Mouse (Mus musculus) MEL (cell line): Measurements from ENCODE around the gene Ifnar1. TPM values are rescaled to one million over a fixed set of nuclear protein-coding genes. Genes with fewer than 3 reads are reported as not detected.
A peak's percentile ranks its signal among the peaks of the same experiment; 100 is the strongest.

Experiments
- DNase-seq: peaks from one replicate; pipeline ENCODE4 v3.0.0; 2011; ENCODE audit warnings: low read depth, low spot score
- H3K27ac ChIP-seq: 2 replicates; pipeline ENCODE4 v1.5.1; 2012; ENCODE audit warnings: low read depth, mild to moderate bottlenecking, control low read depth, low read length, moderate library complexity; ENCODE audit not compliant: control insufficient read depth
- H3K27me3 ChIP-seq, 2 experiments: fragments of 150-350 bp in 1 of 2; sonication (generic) in 1 of 2; 2 replicates each; pipeline ENCODE4 v1.6.1; 2012; ENCODE audit warnings: low read length in 2 of 2, mild to moderate bottlenecking in 2 of 2, improper control_type of control experiment in 1 of 2, moderate library complexity in 1 of 2; ENCODE audit not compliant: insufficient read depth in 2 of 2, control insufficient read depth in 1 of 2
- H3K36me3 ChIP-seq, 2 experiments: 2 replicates each; pipeline ENCODE4 v1.6.1; 2012 to 2014; ENCODE audit warnings: low read length in 2 of 2, improper control_type of control experiment in 1 of 2, inconsistent platforms in 1 of 2, mild to moderate bottlenecking in 1 of 2; ENCODE audit not compliant: insufficient read depth in 2 of 2, control insufficient read depth in 1 of 2
- H3K4me1 ChIP-seq, 2 experiments: fragments of 150-350 bp in 1 of 2; sonication (generic) in 1 of 2; 2 replicates each; pipeline ENCODE4 v1.6.1; 2012; ENCODE audit warnings: low read length in 2 of 2, improper control_type of control experiment in 1 of 2, mild to moderate bottlenecking in 1 of 2; ENCODE audit not compliant: insufficient read depth in 2 of 2, control insufficient read depth in 1 of 2
- H3K4me3 ChIP-seq, 2 experiments: fragments of 150-350 bp in 1 of 2; sonication (generic) in 1 of 2; 2 replicates each; pipeline ENCODE4 v1.5.1; 2012; ENCODE audit warnings: low read depth in 2 of 2, low read length in 2 of 2, mild to moderate bottlenecking in 2 of 2, moderate library complexity in 2 of 2, control low read depth in 1 of 2, improper control_type of control experiment in 1 of 2; ENCODE audit not compliant: control insufficient read depth in 1 of 2, insufficient read depth in 1 of 2
- H3K79me2 ChIP-seq: 2 replicates; pipeline ENCODE4 v1.6.1; 2012; ENCODE audit warnings: mild to moderate bottlenecking, low read length, moderate library complexity; ENCODE audit not compliant: control insufficient read depth, poor library complexity, insufficient read depth
- H3K9ac ChIP-seq: 2 replicates; pipeline ENCODE4 v1.6.1; 2012; ENCODE audit warnings: low read depth, mild to moderate bottlenecking, control low read depth, low read length, moderate library complexity; ENCODE audit not compliant: control insufficient read depth, poor library complexity, severe bottlenecking
- H3K9me3 ChIP-seq: fragments of 150-350 bp; sonication (generic); replicated peaks from 2 replicates; pipeline ENCODE4 v1.6.1; 2012; ENCODE audit warnings: mild to moderate bottlenecking, low read length, improper control_type of control experiment, moderate library complexity; ENCODE audit not compliant: insufficient read depth
- BHLHE40 ChIP-seq: IDR thresholded peaks from 2 replicates; pipeline ENCODE4 v1.6.1; 2012; ENCODE audit warnings: low read depth, mild to moderate bottlenecking, inconsistent platforms, low read length, improper control_type of control experiment, borderline replicate concordance
- CHD1 ChIP-seq: IDR thresholded peaks from 2 replicates; pipeline ENCODE4 v1.6.1; 2012; ENCODE audit warnings: low read depth, mild to moderate bottlenecking, inconsistent platforms, low read length, improper control_type of control experiment
- CHD2 ChIP-seq: IDR thresholded peaks from 2 replicates; pipeline ENCODE4 v1.6.1; 2011; ENCODE audit warnings: low read length, improper control_type of control experiment
- E2F4 ChIP-seq: IDR thresholded peaks from 2 replicates; pipeline ENCODE4 v1.6.1; 2011; ENCODE audit warnings: low read depth, low read length, improper control_type of control experiment, borderline replicate concordance
- ELF1 ChIP-seq: IDR thresholded peaks from 2 replicates; pipeline ENCODE4 v1.6.1; 2014; ENCODE audit warnings: low read depth, mild to moderate bottlenecking, inconsistent platforms, low read length, improper control_type of control experiment, moderate library complexity
- EP300 ChIP-seq, 2 experiments: IDR thresholded peaks; 2 replicates each; pipeline ENCODE4 v1.6.1; 2011; ENCODE audit warnings: improper control_type of control experiment in 2 of 2, low read length in 2 of 2, low read depth in 1 of 2, mild to moderate bottlenecking in 1 of 2
- JUND ChIP-seq: IDR thresholded peaks from 2 replicates; pipeline ENCODE4 v1.6.1; 2011; ENCODE audit warnings: low read depth, mild to moderate bottlenecking, improper control_type of control experiment, low read length
- KAT2A ChIP-seq: conservative IDR thresholded peaks from 2 replicates; pipeline ENCODE4 v1.6.1; 2012; ENCODE audit warnings: low read depth, low read length, improper control_type of control experiment, inconsistent platforms
- MAX ChIP-seq: IDR thresholded peaks from 2 replicates; pipeline ENCODE4 v1.6.1; 2011; ENCODE audit warnings: low read length, improper control_type of control experiment
- MEF2A ChIP-seq: IDR thresholded peaks from 2 replicates; pipeline ENCODE4 v1.6.1; 2014; ENCODE audit warnings: low read depth, mild to moderate bottlenecking, inconsistent platforms, low read length, improper control_type of control experiment; ENCODE audit not compliant: poor library complexity, insufficient replicate concordance, severe bottlenecking; ENCODE audit errors: extremely low read depth
- MXI1 ChIP-seq: IDR thresholded peaks from 2 replicates; pipeline ENCODE4 v1.6.1; 2011; ENCODE audit warnings: mild to moderate bottlenecking, low read depth, low read length, improper control_type of control experiment
- MYB ChIP-seq: IDR thresholded peaks from 2 replicates; pipeline ENCODE4 v1.6.1; 2011; ENCODE audit warnings: mild to moderate bottlenecking, low read depth, low read length, improper control_type of control experiment
- NRF1 ChIP-seq: IDR thresholded peaks from 2 replicates; pipeline ENCODE4 v1.6.1; 2014; ENCODE audit warnings: low read depth, mild to moderate bottlenecking, inconsistent platforms, low read length, improper control_type of control experiment, moderate library complexity; ENCODE audit not compliant: poor library complexity, insufficient read depth, severe bottlenecking
- POLR2A ChIP-seq, 2 experiments: IDR thresholded peaks; 2 replicates each; pipeline ENCODE4 v1.6.1; 2011 to 2012; ENCODE audit warnings: low read length in 2 of 2, mild to moderate bottlenecking in 2 of 2, control low read depth in 1 of 2, improper control_type of control experiment in 1 of 2, low read depth in 1 of 2, moderate library complexity in 1 of 2; ENCODE audit not compliant: control insufficient read depth in 1 of 2, insufficient read depth in 1 of 2, poor library complexity in 1 of 2
- POLR2AphosphoS5 ChIP-seq: IDR thresholded peaks from 2 replicates; pipeline ENCODE4 v1.6.1; 2012; ENCODE audit warnings: low read depth, borderline replicate concordance, mild to moderate bottlenecking, inconsistent platforms, low read length, moderate library complexity, mixed read lengths
- RAD21 ChIP-seq: IDR thresholded peaks from 2 replicates; pipeline ENCODE4 v1.6.1; 2011; ENCODE audit warnings: mild to moderate bottlenecking, low read depth, low read length, improper control_type of control experiment
- RCOR1 ChIP-seq: IDR thresholded peaks from 2 replicates; pipeline ENCODE4 v1.6.1; 2012; ENCODE audit warnings: low read depth, mild to moderate bottlenecking, inconsistent platforms, low read length, improper control_type of control experiment
- SIN3A ChIP-seq: IDR thresholded peaks from 2 replicates; pipeline ENCODE4 v1.6.1; 2012; ENCODE audit warnings: low read length, improper control_type of control experiment, inconsistent platforms
- SMC3 ChIP-seq: IDR thresholded peaks from 2 replicates; pipeline ENCODE4 v1.6.1; 2011; ENCODE audit warnings: low read depth, low read length, improper control_type of control experiment
- TAL1 ChIP-seq: IDR thresholded peaks from 2 replicates; pipeline ENCODE4 v1.6.1; 2012; ENCODE audit warnings: mild to moderate bottlenecking, inconsistent platforms, low read length, moderate library complexity, mixed read lengths
- UBTF ChIP-seq: IDR thresholded peaks from 2 replicates; pipeline ENCODE4 v1.6.1; 2012; ENCODE audit warnings: low read depth, mild to moderate bottlenecking, inconsistent platforms, low read length, improper control_type of control experiment, moderate library complexity, borderline replicate concordance; ENCODE audit not compliant: insufficient read depth
- USF1 ChIP-seq: IDR thresholded peaks from 2 replicates; pipeline ENCODE4 v1.6.1; 2014; ENCODE audit warnings: low read depth, mild to moderate bottlenecking, inconsistent platforms, low read length, improper control_type of control experiment, moderate library complexity
- USF2 ChIP-seq, 2 experiments: IDR thresholded peaks; 2 replicates each; pipeline ENCODE4 v1.6.1; 2011 to 2012; ENCODE audit warnings: improper control_type of control experiment in 2 of 2, low read length in 2 of 2, borderline replicate concordance in 1 of 2, inconsistent platforms in 1 of 2, low read depth in 1 of 2, mild to moderate bottlenecking in 1 of 2; ENCODE audit not compliant: insufficient read depth in 1 of 2
- ZMIZ1 ChIP-seq: IDR thresholded peaks from 2 replicates; pipeline ENCODE4 v1.6.1; 2012; ENCODE audit warnings: low read depth, mild to moderate bottlenecking, inconsistent platforms, low read length, improper control_type of control experiment, moderate library complexity
- polyA plus RNA-seq, 2 experiments: library from polyadenylated mRNA; stranded (reverse) in 1 of 2; unstranded in 1 of 2; fragments of >175 nt in 1 of 2; fragments of >200 nt in 1 of 2; gene quantifications; 2 replicates each; pipeline versions ENCODE4 v1.2.1 to v1.2.4; 2012; ENCODE audit warnings: low replicate concordance in 2 of 2, low read depth in 1 of 2; ENCODE audit not compliant: insufficient read length in 2 of 2, insufficient read depth in 1 of 2, missing spikeins in 1 of 2
- total RNA-seq: library from RNA; depleted of rRNA; stranded (reverse); fragments of 300-350 nt; gene quantifications from 2 replicates; pipeline ENCODE4 v1.2.3, GENCODE M21; 2012

Gene Ifnar1
- total and polyA plus RNA-seq, 3 experiments = 10.3 to 20.2 TPM; not detected in 1

- TF ChIP-seq MXI1 (no peak), MYB (no peak), POLR2A (IDR thresholded peaks at IDR 0.05; ENCODE audit: control insufficient read depth in 1 of 2, insufficient read depth in 1 of 2, low read depth in 1 of 2, low read length in 2 of 2, poor library complexity in 1 of 2) (no peak), UBTF (no peak), JUND (no peak), USF1 (no peak), NRF1 (no peak), USF2 (IDR thresholded peaks at IDR 0.05; ENCODE audit: borderline replicate concordance in 1 of 2, insufficient read depth in 1 of 2, low read depth in 1 of 2, low read length in 2 of 2) (no peak), ELF1 (no peak), TAL1 (peak; percentile 69), BHLHE40 (no peak), SMC3 (no peak), MEF2A (no peak), E2F4 (no peak), CHD1 (no peak), EP300 (IDR thresholded peaks at IDR 0.05; ENCODE audit: low read depth in 1 of 2, low read length in 2 of 2) (peak; percentile 67 to 72), ZMIZ1 (no peak), KAT2A (no peak), MAX (no peak), SIN3A (0 out of 2 replicates have a peak, but pooled peaks have one; percentile 28), CHD2 (no peak)
Observed at GRCm38 (mm10) chr16:91537065-91537464, 52.0 kb downstream of the Ifnar1 start (continued).

- peaks cover 15 to 57% of the 10 kb centered on the region in 2 experiments for H3K4me1 ChIP-seq
- no peak overlapping the region for H3K4me3 ChIP-seq
Observed at GRCm38 (mm10) chr16:91538051-91538450, 53.0 kb downstream of the Ifnar1 start.

More at GRCm38 (mm10) chr16:91538051-91538450, 53.0 kb downstream of the Ifnar1 start:
- H3K9ac ChIP-seq = no peak overlapping the region
- no peak for DNase-seq
- no peaks in the 10 kb centered on the region for H3K27me3 ChIP-seq
- peaks cover 0 to 31% of the 10 kb centered on the region in 2 experiments; a peak in 2 of 4 replicates for H3K36me3 ChIP-seq
- TF ChIP-seq TAL1 (no peak), JUND (no peak), ELF1 (no peak), SMC3 (no peak), RCOR1 (no peak), MYB (no peak), E2F4 (no peak), ZMIZ1 (no peak), RAD21 (no peak), CHD1 (no peak), MEF2A (no peak), CHD2 (no peak), MXI1 (no peak), POLR2AphosphoS5 (no peak), EP300 (IDR thresholded peaks at IDR 0.05; ENCODE audit: low read depth in 1 of 2, low read length in 2 of 2) (no peak), POLR2A (IDR thresholded peaks at IDR 0.05; ENCODE audit: control insufficient read depth in 1 of 2, insufficient read depth in 1 of 2, low read depth in 1 of 2, low read length in 2 of 2, poor library complexity in 1 of 2) (no peak)
- no peak overlapping the region for H3K27ac ChIP-seq
- H3K79me2 ChIP-seq = no peaks in the 10 kb centered on the region
- no peaks in the 10 kb centered on the region for H3K9me3 ChIP-seq
